Mouse (Mus musculus): Measurements from ENCODE around the gene BC030500. TPM values are rescaled to one million over a fixed set of nuclear protein-coding genes. Genes with fewer than 3 reads are reported as not detected.

BC030500 gene
- not detected in 2 replicates for polyA plus RNA-seq (2012; rRNA removed; ENCODE audit: low replicate concordance)

DNA sequence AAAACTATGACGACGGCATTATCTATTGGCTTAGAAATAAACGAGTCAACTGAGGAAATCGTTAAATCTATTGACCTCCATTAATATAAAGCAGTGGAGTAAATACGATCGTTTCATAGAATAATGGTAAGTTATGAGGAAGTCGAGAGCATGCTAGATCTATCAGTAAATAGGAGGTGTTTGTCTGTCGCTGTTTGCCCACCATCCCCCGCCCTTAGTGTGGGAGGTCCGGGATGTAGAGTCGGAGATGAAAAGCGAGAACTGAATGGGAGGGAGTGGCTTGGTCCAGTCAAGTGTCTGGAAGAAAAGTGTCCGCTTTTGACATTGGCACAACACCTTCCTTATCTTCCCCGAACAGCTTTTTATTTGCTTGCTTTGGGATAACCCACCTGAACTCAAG, at the start of gene BC030500:
BC030500 (plus strand) TSS at position 79 of the 400 bp plus-strand sequence.

DNA sequence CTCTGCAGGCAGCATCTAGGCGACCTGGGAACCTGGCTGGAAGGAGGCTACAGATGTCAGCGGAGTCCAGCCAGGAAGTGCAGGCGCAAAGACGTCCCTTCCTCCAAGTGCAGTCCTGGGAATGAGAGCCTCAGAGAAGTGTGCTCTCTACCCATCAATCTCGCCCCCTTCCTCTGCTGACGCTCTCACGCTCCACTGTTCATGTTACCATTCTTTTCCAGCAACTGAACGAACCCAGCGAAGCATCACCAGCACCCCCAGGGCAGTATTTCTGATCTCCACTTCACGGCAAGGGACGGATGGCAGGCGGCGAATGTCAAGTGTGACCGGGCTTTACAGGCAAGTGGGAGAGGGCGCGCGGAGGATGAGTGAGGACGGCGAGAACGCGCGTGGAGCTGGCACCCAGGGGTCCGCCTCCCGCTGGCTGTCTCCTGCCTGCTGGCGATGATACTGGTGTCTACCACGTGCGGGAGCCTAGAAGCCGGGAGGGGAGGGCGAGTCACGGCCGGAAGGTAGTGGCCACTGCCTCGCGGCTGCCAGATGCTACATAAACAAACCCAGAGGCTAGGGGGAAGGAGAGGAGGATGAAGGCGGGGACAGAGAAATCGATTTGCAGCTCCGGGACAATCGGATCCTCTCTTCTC, 763 bp downstream of the BC030500 start, which contains the start of gene Galntl6:
Galntl6 (minus strand) TSS at position 445 of the 644 bp plus-strand sequence.

Other genes with a start within 250 kb of the BC030500 start
- not detected in 2 replicates for gene Galntl6, start 885 bp downstream of the BC030500 start, polyA plus RNA-seq (2012; rRNA removed; ENCODE audit: low replicate concordance)

All from mammary gland, adult 2 months (tissue).